Mouse (Mus musculus): Measurements from ENCODE around the gene Scube1. TPM values are rescaled to one million over a fixed set of nuclear protein-coding genes. Genes with fewer than 3 reads are reported as not detected.

Scube1 gene
- total and polyA plus RNA-seq, 3 experiments, result not detected

GRCm38 (mm10) chr15:83772460-83772859 lies 47.6 kb upstream of the Scube1 start:
- no peak for DNase-seq (ENCODE audit: low read depth, low spot score)
- Histone ChIP-seq H3K79me2 (ENCODE audit: control insufficient read depth, insufficient read depth, low read length, poor library complexity) (no peaks in the 10 kb centered on the region), H3K9ac (ENCODE audit: control insufficient read depth, low read depth, low read length, poor library complexity, severe bottlenecking) (no peak overlapping the region), H3K36me3 (ENCODE audit: control insufficient read depth in 1 of 2, insufficient read depth in 2 of 2, low read length in 2 of 2) (no peaks in the 10 kb centered on the region), H3K27ac (ENCODE audit: control insufficient read depth, low read depth, low read length) (no peak overlapping the region), H3K27me3 (ENCODE audit: control insufficient read depth in 1 of 2, insufficient read depth in 2 of 2, low read length in 2 of 2) (no peaks in the 10 kb centered on the region), H3K4me1 (ENCODE audit: control insufficient read depth in 1 of 2, insufficient read depth in 2 of 2, low read length in 2 of 2) (no peaks in the 10 kb centered on the region), H3K9me3 (replicated peaks; ENCODE audit: insufficient read depth, low read length) (no peaks in the 10 kb centered on the region), H3K4me3 (ENCODE audit: control insufficient read depth in 1 of 2, insufficient read depth in 1 of 2, low read depth in 2 of 2, low read length in 2 of 2) (no peak overlapping the region)
- no peak for TF ChIP-seq HCFC1 (IDR thresholded peaks at IDR 0.05; ENCODE audit: low read depth, low read length)
- TF ChIP-seq MAZ (IDR thresholded peaks at IDR 0.05; ENCODE audit: low read depth, low read length), result no peak
- TF ChIP-seq ZKSCAN1 (IDR thresholded peaks at IDR 0.05; ENCODE audit: low read depth, low read length), result no peak
- no peak for TF ChIP-seq EP300 (IDR thresholded peaks at IDR 0.05; ENCODE audit: low read depth in 1 of 2, low read length in 2 of 2)
- no peak for TF ChIP-seq CTCF (IDR thresholded peaks at IDR 0.05 in 2 of 3, conservative IDR thresholded peaks at IDR 0.05 in 1 of 3; ENCODE audit: control insufficient read depth in 1 of 3, insufficient read depth in 1 of 3, low read depth in 2 of 3, low read length in 3 of 3, poor library complexity in 1 of 3, severe bottlenecking in 1 of 3)
- no peak for TF ChIP-seq ZMIZ1 (IDR thresholded peaks at IDR 0.05; ENCODE audit: low read depth, low read length)
- no peak for TF ChIP-seq POLR2AphosphoS5 (IDR thresholded peaks at IDR 0.05; ENCODE audit: borderline replicate concordance, low read depth, low read length)
- no peak for TF ChIP-seq ELF1 (IDR thresholded peaks at IDR 0.05; ENCODE audit: low read depth, low read length)
- no peak for TF ChIP-seq BHLHE40 (IDR thresholded peaks at IDR 0.05; ENCODE audit: borderline replicate concordance, low read depth, low read length)
- no peak for TF ChIP-seq GABPA (IDR thresholded peaks at IDR 0.05; ENCODE audit: low read depth, low read length)
- no peak for TF ChIP-seq SMC3 (IDR thresholded peaks at IDR 0.05; ENCODE audit: low read depth, low read length)
- no peak for TF ChIP-seq RAD21 (IDR thresholded peaks at IDR 0.05; ENCODE audit: low read depth, low read length)

DNA sequence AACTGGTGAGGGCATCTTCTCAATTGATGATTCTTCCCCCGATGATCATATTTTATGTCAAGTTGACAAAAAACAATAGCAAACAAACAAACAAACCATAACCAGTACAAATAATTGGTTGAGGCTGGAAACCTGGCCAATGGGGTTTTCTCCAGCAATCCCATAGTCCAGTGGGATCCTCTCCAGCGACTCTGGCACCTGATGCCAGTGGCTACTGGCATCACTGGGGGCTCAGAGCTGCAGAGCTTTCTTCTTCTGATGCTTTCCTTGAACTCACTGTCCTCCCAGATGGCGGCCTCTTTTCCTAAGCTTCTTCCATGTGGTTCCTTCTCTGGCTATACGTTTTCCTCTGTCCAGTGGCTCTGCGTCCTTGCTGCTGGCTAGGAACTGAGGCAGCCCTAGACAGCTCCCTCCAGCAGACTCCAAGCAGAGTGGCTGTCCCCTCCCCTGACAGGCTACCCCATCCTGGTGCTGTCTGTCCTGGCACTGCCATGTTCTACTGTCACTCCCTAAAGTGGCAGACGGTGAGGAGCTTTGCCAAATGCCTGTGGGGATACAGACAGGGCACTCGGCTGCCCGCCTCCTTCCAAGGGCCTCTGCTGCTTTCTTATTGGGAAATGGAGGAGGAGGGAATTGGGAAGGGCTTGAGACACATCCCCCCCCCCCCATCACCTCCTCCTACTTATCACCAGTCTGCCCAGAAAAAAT lies 46.7 kb upstream of the Scube1 start:
- Histone ChIP-seq H3K27me3 (ENCODE audit: control insufficient read depth in 1 of 2, insufficient read depth in 2 of 2, low read length in 2 of 2) (no peaks in the 10 kb centered on the region), H3K27ac (ENCODE audit: control insufficient read depth, low read depth, low read length) (no peak overlapping the region), H3K9ac (ENCODE audit: control insufficient read depth, low read depth, low read length, poor library complexity, severe bottlenecking) (no peak overlapping the region), H3K79me2 (ENCODE audit: control insufficient read depth, insufficient read depth, low read length, poor library complexity) (no peaks in the 10 kb centered on the region), H3K4me3 (ENCODE audit: control insufficient read depth in 1 of 2, insufficient read depth in 1 of 2, low read depth in 2 of 2, low read length in 2 of 2) (no peak overlapping the region), H3K9me3 (replicated peaks; ENCODE audit: insufficient read depth, low read length) (no peaks in the 10 kb centered on the region), H3K36me3 (ENCODE audit: control insufficient read depth in 1 of 2, insufficient read depth in 2 of 2, low read length in 2 of 2) (no peaks in the 10 kb centered on the region), H3K4me1 (ENCODE audit: control insufficient read depth in 1 of 2, insufficient read depth in 2 of 2, low read length in 2 of 2) (no peaks in the 10 kb centered on the region)
- TF ChIP-seq POLR2AphosphoS5 (IDR thresholded peaks at IDR 0.05; ENCODE audit: borderline replicate concordance, low read depth, low read length) (no peak), POLR2AphosphoS2 (IDR thresholded peaks at IDR 0.05; ENCODE audit: low read length) (no peak), CTCF (IDR thresholded peaks at IDR 0.05 in 2 of 3, conservative IDR thresholded peaks at IDR 0.05 in 1 of 3; ENCODE audit: control insufficient read depth in 1 of 3, insufficient read depth in 1 of 3, low read depth in 2 of 3, low read length in 3 of 3, poor library complexity in 1 of 3, severe bottlenecking in 1 of 3) (no peak), RCOR1 (IDR thresholded peaks at IDR 0.05; ENCODE audit: low read depth, low read length) (no peak), CHD1 (IDR thresholded peaks at IDR 0.05; ENCODE audit: low read depth, low read length) (no peak), SMC3 (IDR thresholded peaks at IDR 0.05; ENCODE audit: low read depth, low read length) (no peak), UBTF (IDR thresholded peaks at IDR 0.05; ENCODE audit: borderline replicate concordance, insufficient read depth, low read depth, low read length) (no peak), NELFE (IDR thresholded peaks at IDR 0.05; ENCODE audit: low read depth, low read length) (no peak), TBP (IDR thresholded peaks at IDR 0.05; ENCODE audit: low read depth, low read length) (no peak), MXI1 (IDR thresholded peaks at IDR 0.05; ENCODE audit: low read depth, low read length) (no peak), MEF2A (IDR thresholded peaks at IDR 0.05; ENCODE audit: extremely low read depth, insufficient replicate concordance, low read depth, low read length, poor library complexity, severe bottlenecking) (no peak), TAL1 (IDR thresholded peaks at IDR 0.05; ENCODE audit: low read length) (no peak), JUND (IDR thresholded peaks at IDR 0.05; ENCODE audit: low read depth, low read length) (no peak), USF2 (IDR thresholded peaks at IDR 0.05; ENCODE audit: borderline replicate concordance in 1 of 2, insufficient read depth in 1 of 2, low read depth in 1 of 2, low read length in 2 of 2) (no peak), MYC (IDR thresholded peaks at IDR 0.05; ENCODE audit: low read depth, low read length) (no peak), ZC3H11A (IDR thresholded peaks at IDR 0.05; ENCODE audit: low read depth, low read length) (no peak), GATA1 (IDR thresholded peaks at IDR 0.05; ENCODE audit: low read depth, low read length) (no peak)
- DNase-seq (ENCODE audit: low read depth, low spot score), result no peak
